Mouse (Mus musculus) kidney, postnatal 25 days (tissue): ENCODE data around the gene Zbed4.
"Not testable (repeated sequence)": the region's sequence is repeated elsewhere in the genome, so short reads cannot be mapped to it uniquely, and the experiment has no call there.

Experiments
- DNase-seq, 2 experiments: peaks; one replicate each; pipeline ENCODE4 v3.0.0; 2021; ENCODE audit warnings: mixed read lengths in 2 of 2

Gene Zbed4

GRCm38 (mm10) chr15:88813262-88813661 lies 61.8 kb downstream of the Zbed4 start:
- DNase-seq, result peak; percentile 27 to 49

DNA sequence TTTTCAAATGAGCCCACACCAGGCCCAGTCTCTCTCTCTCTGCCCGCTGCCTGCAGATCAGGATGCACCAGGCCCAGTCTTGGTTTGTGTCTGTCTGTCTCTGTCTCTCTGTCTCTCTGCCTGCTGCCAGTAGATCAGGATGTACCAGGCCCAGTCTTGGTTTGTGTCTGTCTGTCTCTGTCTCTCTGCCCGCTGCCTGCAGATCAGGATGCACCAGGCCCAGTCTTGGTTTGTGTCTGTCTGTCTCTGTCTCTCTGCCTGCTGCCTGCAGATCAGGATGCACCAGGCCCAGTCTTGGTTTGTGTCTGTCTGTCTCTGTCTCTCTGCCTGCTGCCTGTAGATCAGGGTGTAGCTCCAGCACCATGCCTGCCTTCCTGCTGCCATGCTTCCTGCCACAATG lies 62.4 kb downstream of the Zbed4 start:
- DNase-seq, result not testable (repeated sequence)

- peak in 1 of 2 experiments; percentile 39 for DNase-seq
Observed at GRCm38 (mm10) chr15:88814411-88815047, 63.1 kb downstream of the Zbed4 start.

- no peak for DNase-seq
Observed at GRCm38 (mm10) chr15:88815196-88815700, 63.8 kb downstream of the Zbed4 start.

GRCm38 (mm10) chr15:88819026-88819905 lies 67.8 kb downstream of the Zbed4 start, which contains the start of the genes Alg12 and Creld2:
Gene Alg12, minus strand, starts transcription at chr15:88819318.
Gene Creld2, plus strand, starts transcription at chr15:88819646.
- DNase-seq, result peak; percentile 100

DNA sequence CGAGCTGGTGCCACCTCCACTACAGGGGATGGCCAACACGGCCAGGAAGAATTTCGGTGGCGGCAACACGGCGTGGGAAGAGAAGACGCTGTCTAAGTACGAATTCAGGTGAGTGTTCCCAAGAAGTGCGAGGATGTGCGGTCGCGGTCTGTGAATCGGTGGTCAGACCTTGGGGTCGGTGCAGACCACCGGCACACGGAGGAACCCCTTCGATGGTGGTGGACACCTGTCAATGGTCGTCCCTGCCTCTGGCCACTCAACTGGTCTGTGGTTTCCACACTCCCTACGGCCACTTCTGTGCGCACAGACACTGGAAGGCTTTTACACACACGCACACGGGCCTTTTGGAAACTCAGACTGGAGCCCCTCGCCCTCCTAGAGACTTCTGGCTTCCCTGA lies 68.4 kb downstream of the Zbed4 start:
- peak in 1 of 2 experiments; percentile 51 for DNase-seq

- no peak for DNase-seq
Observed at GRCm38 (mm10) chr15:88821403-88821802, 69.9 kb downstream of the Zbed4 start.

DNA sequence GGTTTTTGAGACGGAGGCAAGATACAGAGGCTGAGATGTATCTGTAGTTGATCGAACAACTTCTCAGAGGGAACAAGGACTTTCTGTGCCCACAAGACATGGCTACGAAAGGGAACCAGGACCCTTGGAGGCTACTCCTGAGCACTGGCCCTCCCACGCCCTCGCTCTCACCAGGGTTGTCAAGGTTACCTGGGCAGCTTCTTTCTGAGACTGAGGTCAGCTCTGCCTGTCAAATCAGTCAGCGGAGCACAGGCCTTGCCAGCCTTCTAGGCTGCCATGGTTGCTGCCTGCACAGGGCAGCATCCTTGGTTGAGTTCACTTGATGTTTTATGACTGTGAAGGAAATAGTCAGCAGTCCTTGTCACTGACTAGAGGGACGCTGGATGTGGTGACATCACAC lies 71.1 kb downstream of the Zbed4 start:
- no peak for DNase-seq

DNA sequence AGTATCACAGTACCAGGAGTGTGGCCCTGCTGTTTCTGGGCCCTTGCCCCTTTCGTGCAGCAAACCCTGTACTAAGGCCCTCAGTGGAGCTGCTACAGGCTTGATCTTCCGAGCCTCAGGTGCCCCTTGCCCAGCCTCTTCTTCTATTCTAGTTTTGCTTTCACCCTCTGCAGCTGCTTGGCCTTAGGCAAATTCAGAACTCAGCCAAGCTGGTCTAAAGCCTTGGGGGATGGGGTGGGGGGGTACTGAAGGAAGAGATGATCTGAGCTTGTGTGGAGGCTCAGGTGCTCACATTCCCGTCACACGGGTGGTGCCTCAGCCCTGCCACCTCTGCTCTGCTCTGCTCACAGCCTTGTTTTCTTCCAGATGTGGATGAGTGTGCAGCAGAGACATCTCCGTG lies 71.9 kb downstream of the Zbed4 start:
- DNase-seq, result no peak

DNA sequence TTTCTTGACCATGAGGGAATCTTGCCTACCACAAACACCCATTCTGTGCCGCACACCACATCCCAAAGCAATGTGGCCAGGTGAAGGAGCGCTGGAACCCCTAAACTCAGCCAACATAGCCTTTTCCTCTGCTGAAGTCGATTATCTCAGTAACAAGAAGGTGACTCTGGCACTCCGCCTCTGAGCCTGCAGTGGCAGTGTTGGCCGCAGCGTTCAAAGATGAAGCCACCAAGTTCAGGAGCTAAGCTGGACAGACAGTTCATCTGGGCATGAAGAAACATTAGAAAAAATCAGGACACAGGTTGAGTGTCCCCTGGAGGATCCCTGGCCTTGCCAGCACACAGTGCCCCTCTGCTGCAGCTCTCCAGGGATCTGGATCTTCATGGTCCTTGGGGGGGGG lies 76.0 kb downstream of the Zbed4 start:
- DNase-seq, result no peak

DNA sequence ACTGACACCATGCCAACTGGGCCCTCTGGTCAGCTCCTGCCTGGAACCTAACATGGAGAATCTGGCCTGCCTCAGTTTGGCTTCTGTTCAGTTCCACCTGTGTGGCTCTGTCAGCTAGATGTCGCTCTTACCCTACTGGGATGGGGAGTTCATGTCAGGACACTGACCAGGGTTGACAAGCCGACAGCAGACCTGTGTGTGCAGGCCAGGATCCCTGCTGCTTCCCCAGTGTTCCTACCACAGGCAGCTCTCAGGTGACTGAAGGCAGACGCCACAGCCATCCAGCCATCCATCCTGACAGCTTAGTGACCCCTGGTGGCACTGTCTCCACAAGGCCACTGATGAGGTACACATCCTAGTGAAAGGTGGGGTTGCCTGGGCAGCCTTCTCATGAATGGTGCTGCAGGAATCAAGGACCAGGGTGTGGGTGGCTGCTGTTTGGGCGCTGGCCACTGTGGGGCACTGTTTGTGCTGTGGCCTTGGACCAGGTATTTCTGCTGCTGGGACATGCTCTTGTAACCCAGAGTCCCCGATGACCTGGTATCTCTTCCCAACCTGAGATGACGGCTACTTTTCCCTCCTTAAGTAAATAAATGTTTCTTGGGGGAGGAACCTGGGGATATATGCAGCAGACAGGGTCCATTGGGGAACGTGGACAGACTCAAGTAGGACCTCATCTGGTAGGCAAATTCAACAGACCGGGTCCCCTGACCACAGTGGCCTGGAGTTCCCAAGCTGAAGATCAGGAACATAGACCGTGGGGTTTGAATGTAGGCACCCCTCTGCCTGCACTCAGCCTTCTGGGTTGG lies 76.7 kb downstream of the Zbed4 start:
- peak; percentile 88 to 89 for DNase-seq

DNA sequence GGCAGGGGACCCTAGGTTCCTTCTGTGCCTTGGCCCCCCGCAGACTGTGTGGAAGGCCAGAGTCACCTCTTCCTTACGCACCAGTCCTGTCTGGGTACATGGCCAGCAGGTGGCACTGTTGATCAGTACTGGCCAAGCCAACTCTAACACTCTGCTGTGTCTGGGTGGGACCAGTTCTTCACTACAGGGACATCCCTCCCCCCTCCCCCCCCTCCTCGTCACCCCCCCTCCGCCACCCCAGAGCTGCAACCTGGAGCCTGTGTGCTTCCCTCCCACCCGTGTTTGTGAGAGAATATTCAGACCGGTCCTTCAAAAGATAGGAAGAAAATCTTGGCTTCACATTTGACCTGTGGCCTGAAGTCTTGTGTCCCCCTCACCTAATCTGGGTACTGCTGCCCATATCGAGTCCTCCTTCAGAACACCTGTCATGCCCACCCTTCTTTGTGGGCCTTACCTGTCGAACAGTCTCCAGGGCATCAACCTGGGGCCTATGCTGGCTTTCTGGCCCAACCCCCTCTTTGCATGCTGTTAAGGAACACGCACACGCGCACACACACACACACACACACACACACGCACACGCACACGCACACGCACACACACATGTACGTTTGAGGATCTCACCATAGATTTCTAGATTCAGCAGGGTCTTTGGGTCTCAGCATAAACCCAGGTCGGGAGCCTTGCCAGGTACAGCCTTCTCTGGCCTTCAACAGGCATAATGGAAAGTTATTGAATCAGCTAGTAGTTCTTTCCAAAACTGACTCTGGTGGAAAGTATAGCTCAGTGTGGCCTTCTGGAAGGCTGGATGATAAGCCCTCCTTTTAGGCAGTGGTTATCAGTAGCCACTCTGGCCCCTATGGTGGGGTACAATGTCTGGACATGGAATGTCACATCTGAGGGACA lies 77.6 kb downstream of the Zbed4 start:
- DNase-seq, result peak; percentile 94 to 99

DNA sequence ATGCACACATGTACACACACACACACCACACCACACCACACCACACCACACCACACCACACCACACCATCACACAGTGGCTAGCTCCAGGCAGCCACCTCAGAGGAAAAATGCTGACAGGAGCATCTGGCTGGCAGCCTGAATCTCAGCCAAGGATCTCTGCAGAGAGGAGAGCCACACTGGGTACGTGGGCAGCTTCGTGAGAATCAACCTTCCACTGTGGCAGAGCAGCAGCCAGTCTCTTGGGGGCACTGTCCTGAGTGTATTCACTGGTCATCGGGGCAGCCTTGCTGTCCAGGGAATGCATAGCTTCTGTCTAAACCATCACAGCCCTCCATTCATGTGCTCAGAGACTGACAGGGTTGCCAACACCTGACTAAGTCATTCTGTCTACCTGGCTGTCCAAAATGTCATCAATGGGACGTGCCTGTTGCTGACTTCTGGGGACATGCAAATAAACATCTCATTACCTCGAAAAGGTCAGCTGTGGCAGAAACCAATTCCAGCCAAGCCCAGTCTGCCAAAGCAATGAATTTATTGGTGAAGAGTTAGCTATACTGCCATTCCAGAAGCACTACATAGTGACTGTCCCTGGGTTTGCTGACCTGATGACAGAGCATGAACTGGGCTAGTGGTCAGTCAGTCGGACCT lies 78.5 kb downstream of the Zbed4 start:
- peak; percentile 72 to 90 for DNase-seq

GRCm38 (mm10) chr15:88830696-88831095 lies 79.2 kb downstream of the Zbed4 start:
- peak in 1 of 2 experiments; percentile 78 for DNase-seq

GRCm38 (mm10) chr15:88831482-88831881 lies 80.0 kb downstream of the Zbed4 start:
- peak; percentile 97 to 98 for DNase-seq

GRCm38 (mm10) chr15:88832536-88832935 lies 81.1 kb downstream of the Zbed4 start:
- DNase-seq, result peak; percentile 62 to 85
